Mouse (Mus musculus) liver, embryonic 14.5 days (tissue): ENCODE results near the gene Rimbp3. TPM values are rescaled to one million over a fixed set of nuclear protein-coding genes. Genes with fewer than 3 reads are reported as not detected.

Experiments
- ATAC-seq: fragments of 200-750 bp; cut with Nextera tagmentation; 2 replicates; pipeline ENCODE4 v1.8.0; 2017; ENCODE audit warnings: moderate number of reproducible peaks, mild to moderate bottlenecking, moderate library complexity; ENCODE audit not compliant: insufficient read depth
- DNase-seq, 3 experiments: peaks; one replicate each; pipeline ENCODE4 v3.0.0-alpha.2; 2012 to 2013; ENCODE audit warnings: low read depth in 3 of 3, low spot score in 3 of 3
- H3K27ac ChIP-seq: fragments of 300-500 bp; sonication (generic); 2 replicates; pipeline ENCODE4 v1.5.1; 2014; ENCODE audit warnings: moderate library complexity, mild to moderate bottlenecking, control low read depth, inconsistent platforms
- H3K27me3 ChIP-seq: fragments of 300-500 bp; sonication (generic); 2 replicates; pipeline ENCODE4 v1.6.1; 2014; ENCODE audit warnings: mild to moderate bottlenecking, low read length, moderate library complexity; ENCODE audit not compliant: control insufficient read depth, insufficient read depth
- H3K36me3 ChIP-seq: fragments of 300-500 bp; sonication (generic); replicated peaks from 2 replicates; pipeline ENCODE4 v1.6.1; 2014; ENCODE audit warnings: low read depth; ENCODE audit not compliant: control insufficient read depth, insufficient read depth
- H3K4me1 ChIP-seq, 2 experiments: fragments of 200-500 bp in 1 of 2; fragments of 300-500 bp in 1 of 2; sonication (generic) in 1 of 2; replicated peaks; 2 replicates each; pipeline ENCODE4 v1.6.1; 2012 to 2014; ENCODE audit warnings: antibody characterized with exemption in 1 of 2, inconsistent platforms in 1 of 2, low read length in 1 of 2; ENCODE audit not compliant: control insufficient read depth in 2 of 2, insufficient read depth in 2 of 2
- H3K4me2 ChIP-seq: fragments of 300-500 bp; sonication (generic); 2 replicates; pipeline ENCODE4 v1.6.1; 2014; ENCODE audit warnings: low read depth, mild to moderate bottlenecking, control low read depth, moderate library complexity
- H3K4me3 ChIP-seq, 2 experiments: fragments of 200-500 bp in 1 of 2; fragments of 300-500 bp in 1 of 2; sonication (generic) in 1 of 2; 2 replicates each; pipeline ENCODE4 v1.5.1; 2012 to 2014; ENCODE audit warnings: low read depth in 2 of 2, low read length in 2 of 2, mild to moderate bottlenecking in 2 of 2, control low read depth in 1 of 2, inconsistent platforms in 1 of 2, moderate library complexity in 1 of 2; ENCODE audit not compliant: insufficient read depth in 1 of 2
- H3K9ac ChIP-seq: fragments of 300-500 bp; sonication (generic); replicated peaks from 2 replicates; pipeline ENCODE4 v1.6.1; 2014; ENCODE audit warnings: mild to moderate bottlenecking, control low read depth, moderate library complexity
- H3K9me3 ChIP-seq: fragments of 300-500 bp; sonication (generic); 2 replicates; pipeline ENCODE4 v1.6.1; 2016; ENCODE audit warnings: low read length, mixed read lengths; ENCODE audit not compliant: control insufficient read depth
- CTCF ChIP-seq: IDR thresholded peaks from 2 replicates; pipeline ENCODE4 v1.5.1; 2016; ENCODE audit warnings: antibody characterized with exemption, low read depth, control low read depth
- EP300 ChIP-seq: IDR thresholded peaks from 2 replicates; pipeline ENCODE4 v1.6.1; 2016; ENCODE audit warnings: antibody characterized with exemption, low read depth
- WGBS: fragments of 180-500 bp; shearing (Covaris S2); extraction: QIAGEN DNeasy Blood & Tissue Kit; methylation state at CpG from one replicate; pipeline ENCODE4 v1.1.7; 2014; ENCODE audit not compliant: insufficient replicate concordance; 5-methylcytosine and 5-hydroxymethylcytosine counted together
- polyA plus RNA-seq, 2 experiments: library from polyadenylated mRNA; depleted of rRNA in 1 of 2; stranded (reverse) in 1 of 2; unstranded in 1 of 2; fragments of >200 nt; fragmentation: Nextera tagmentation in 1 of 2; extraction: Ambion mirVana in 1 of 2; gene quantifications; 2 replicates each; pipeline versions ENCODE4 v1.2.1 to v1.2.3; 2012 to 2014

Gene Rimbp3
- polyA plus RNA-seq, 2 experiments: 0.03 to 0.05 TPM

DNA sequence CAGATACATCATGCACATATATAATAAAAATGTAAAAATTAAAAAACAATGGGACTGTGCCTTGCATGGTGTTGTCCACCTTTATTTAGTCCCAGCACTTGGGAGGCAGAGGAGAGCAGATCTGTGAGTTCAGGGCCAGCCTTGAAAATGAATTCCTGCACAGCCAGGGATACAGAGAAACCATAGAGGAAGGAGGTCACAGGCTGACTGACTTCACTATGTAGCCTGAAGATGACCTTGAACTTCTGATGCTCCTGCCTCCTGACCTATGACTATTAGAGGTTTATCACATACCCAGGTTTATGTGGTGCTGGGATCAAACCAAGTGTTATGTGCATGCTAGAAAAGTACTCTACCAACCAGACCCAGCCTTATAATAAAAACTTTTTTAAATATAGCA lies 22.9 kb upstream of the Rimbp3 start:
- no peaks in the 10 kb centered on the region for H3K9me3 ChIP-seq
- no peak overlapping the region for H3K27ac ChIP-seq
- peaks cover 0 to 5% of the 10 kb centered on the region in 2 experiments; a peak in 2 of 4 replicates for H3K4me1 ChIP-seq
- no peak for TF ChIP-seq EP300
- TF ChIP-seq CTCF: no peak
- H3K9ac ChIP-seq: no peak overlapping the region
- ATAC-seq (no peak), DNase-seq (no peak)
- peaks cover 3% of the 10 kb centered on the region for H3K36me3 ChIP-seq
- no peak overlapping the region for H3K4me3 ChIP-seq
- no peak overlapping the region for H3K4me2 ChIP-seq
- H3K27me3 ChIP-seq: no peaks in the 10 kb centered on the region

- Histone ChIP-seq H3K4me2 (no peak overlapping the region), H3K27ac (no peak overlapping the region), H3K4me3 (no peak overlapping the region), H3K36me3 (no peaks in the 10 kb centered on the region; the same call in none of the 2 replicates), H3K27me3 (no peaks in the 10 kb centered on the region), H3K4me1 (peaks cover 0 to 2% of the 10 kb centered on the region in 2 experiments; a peak in 2 of 4 replicates), H3K9me3 (no peaks in the 10 kb centered on the region), H3K9ac (no peak overlapping the region)
- 77% methylated on average over 4 of the region's 4 CpGs for WGBS
- DNase-seq (no peak), ATAC-seq (no peak)
- TF ChIP-seq CTCF (no peak), EP300 (no peak)
Measured at GRCm38 (mm10) chr16:17193823-17194222, 14.6 kb upstream of the Rimbp3 start.

- Histone ChIP-seq H3K27me3 (no peaks in the 10 kb centered on the region), H3K36me3 (no peaks in the 10 kb centered on the region), H3K9ac (peak overlapping the region; percentile 99), H3K4me2 (peak overlapping the region; percentile 84), H3K9me3 (no peaks in the 10 kb centered on the region), H3K4me3 (peak overlapping the region; percentile 96 to 99), H3K4me1 (peaks cover 11 to 15% of the 10 kb centered on the region in 2 experiments), H3K27ac (peak overlapping the region; percentile 68)
- ATAC-seq (peak; percentile 6; the same call in 1 of the 2 replicates), DNase-seq (no peak)
- TF ChIP-seq EP300 (no peak), CTCF (no peak)
- under 1% methylated on average over 24 of the region's 24 CpGs for WGBS
Measured at GRCm38 (mm10) chr16:17200121-17200952, 8.1 kb upstream of the Rimbp3 start.

DNA sequence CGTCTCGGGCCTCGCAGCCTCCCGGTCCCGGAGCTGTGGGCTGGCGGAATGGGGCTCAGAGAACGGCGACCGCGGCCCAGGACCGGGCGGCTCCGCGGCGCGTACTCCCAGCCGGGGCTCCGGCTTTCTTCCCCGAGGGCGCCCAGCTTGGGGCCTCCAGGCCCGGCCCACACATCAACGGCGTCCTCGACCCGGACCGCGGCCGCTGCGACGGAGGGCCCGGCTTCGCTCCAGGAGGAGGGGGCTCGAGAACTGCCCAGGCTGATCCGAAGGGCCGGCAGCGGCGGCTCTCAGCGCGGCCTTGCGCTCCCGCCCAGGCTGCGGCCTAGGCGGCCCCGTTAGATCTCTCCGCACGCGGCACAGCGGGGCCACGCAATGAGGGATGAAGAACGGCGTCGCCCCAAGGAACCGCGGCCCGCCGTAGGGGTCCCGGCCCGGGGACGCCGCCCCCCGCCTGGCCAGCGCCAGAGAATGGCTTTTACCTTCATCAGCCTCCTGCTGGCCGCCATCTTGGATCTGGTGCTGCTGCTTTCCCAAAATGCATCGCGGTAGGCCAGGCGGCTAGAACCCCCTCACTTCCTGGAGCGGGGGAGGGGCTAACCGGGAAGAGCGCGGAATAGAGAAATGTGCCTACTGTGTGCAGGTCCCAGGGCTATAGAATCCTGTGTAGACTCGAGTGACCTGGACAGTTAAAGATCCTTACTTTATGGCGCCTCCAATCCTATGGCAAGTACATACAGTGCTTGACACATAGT lies 7.3 kb upstream of the Rimbp3 start:
- Histone ChIP-seq H3K36me3 (no peaks in the 10 kb centered on the region), H3K4me2 (peak overlapping the region; percentile 84), H3K9me3 (no peaks in the 10 kb centered on the region), H3K27me3 (no peaks in the 10 kb centered on the region), H3K4me3 (peak overlapping the region; percentile 96 to 99), H3K27ac (peak overlapping the region; percentile 68), H3K9ac (peak overlapping the region; percentile 99), H3K4me1 (peaks cover 11 to 15% of the 10 kb centered on the region in 2 experiments)
- WGBS: under 1% methylated on average over 71 of the region's 72 CpGs
- DNase-seq (peak; percentile 73 to 76 (median 74)), ATAC-seq (peak; percentile 86)
- TF ChIP-seq EP300 (no peak), CTCF (no peak)

DNA sequence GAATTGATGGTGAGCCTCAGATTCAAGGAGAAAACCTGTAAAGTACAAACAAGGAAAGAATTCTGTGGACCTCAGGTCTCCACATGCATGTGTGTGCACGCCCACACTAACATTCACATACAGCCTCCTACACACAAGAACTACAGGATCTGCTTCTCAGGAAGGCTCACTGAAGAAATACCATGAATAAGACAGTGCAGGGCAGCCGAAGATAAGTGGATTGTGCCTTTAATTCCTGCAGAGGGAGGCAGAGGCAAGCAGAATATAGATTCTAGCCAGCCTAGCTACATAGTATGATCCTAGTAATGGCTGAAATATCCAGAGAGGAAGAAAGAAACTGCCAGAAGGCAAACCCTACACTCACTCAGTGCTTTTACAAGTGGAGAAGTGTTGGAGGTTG lies 6.4 kb upstream of the Rimbp3 start:
- 50% methylated on average over 2 of the region's 2 CpGs for WGBS
- DNase-seq (no peak), ATAC-seq (no peak)
- no peaks in the 10 kb centered on the region for H3K9me3 ChIP-seq
- no peak overlapping the region; a peak in 1 of 4 replicates for H3K4me3 ChIP-seq
- TF ChIP-seq CTCF (peak; percentile 25; the same call in 1 of the 2 replicates), EP300 (no peak)
- no peak overlapping the region for H3K9ac ChIP-seq
- H3K27ac ChIP-seq: peak overlapping the region; percentile 22; the same call in 1 of the 2 replicates
- H3K27me3 ChIP-seq: no peaks in the 10 kb centered on the region
- no peaks in the 10 kb centered on the region for H3K36me3 ChIP-seq
- H3K4me2 ChIP-seq: no peak overlapping the region
- peaks cover 11 to 15% of the 10 kb centered on the region in 2 experiments for H3K4me1 ChIP-seq
